Comparison of ENCODE assay signal across 13 mouse cellular contexts in the genomic region with DNA sequence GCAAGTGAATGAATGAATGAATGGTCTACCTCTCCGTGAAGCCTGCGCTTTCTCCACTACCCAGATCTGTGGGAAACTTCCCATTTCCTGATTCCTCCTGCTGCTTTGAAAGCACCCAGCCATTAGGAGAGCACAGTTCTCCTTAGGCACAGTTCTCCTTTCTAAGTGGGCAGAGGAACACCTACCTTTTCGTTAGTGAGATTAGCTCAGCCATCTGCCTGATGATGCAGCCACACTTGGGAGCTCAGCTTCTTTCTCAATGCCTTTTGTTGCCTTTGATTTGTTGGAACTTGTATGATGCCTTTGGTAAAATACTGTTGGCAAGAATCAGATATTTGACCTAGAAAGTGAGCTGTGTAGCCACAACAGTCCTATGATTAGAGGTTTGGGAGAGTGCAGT.
"Had no signal": no experiment of that assay in that cellular context is flagged by ENCODE, and none has a peak within 500 bp of the region (broad histone marks: within the 10 kb centered on the region; RNA-seq: fewer than 3 reads in every experiment).

No protein-coding gene starts in this region.

- H3K4me3 ChIP-seq: limb, embryonic 13.5 days; liver, embryonic 13.5 days; midbrain, embryonic 13.5 days; myocyte; neural tube, embryonic 15.5 days had no signal

- H3K27me3 ChIP-seq: limb, embryonic 13.5 days; liver, embryonic 13.5 days; midbrain, embryonic 13.5 days; neural tube, embryonic 15.5 days had no signal

- H3K4me2 ChIP-seq: limb, embryonic 13.5 days; liver, embryonic 13.5 days; midbrain, embryonic 13.5 days; neural tube, embryonic 15.5 days had no signal

- H3K27ac ChIP-seq: kidney, postnatal 0 days; limb, embryonic 13.5 days; liver, embryonic 13.5 days; midbrain, embryonic 13.5 days; neural tube, embryonic 15.5 days had no signal

- H3K9me3 ChIP-seq: limb, embryonic 13.5 days; liver, embryonic 13.5 days; midbrain, embryonic 13.5 days; neural tube, embryonic 15.5 days had no signal

- H3K36me3 ChIP-seq: liver, embryonic 13.5 days; midbrain, embryonic 13.5 days; neural tube, embryonic 15.5 days had no signal

- ATAC-seq: intestine, postnatal 0 days; midbrain, embryonic 13.5 days had no signal

- H3K9ac ChIP-seq: limb, embryonic 13.5 days; liver, embryonic 13.5 days; midbrain, embryonic 13.5 days; neural tube, embryonic 15.5 days had no signal

- DNase-seq: kidney, adult 9 months; kidney, postnatal 36 days; left cerebral cortex, postnatal 4 days; liver, embryonic 13.5 days; lung, adult 18-20 months; right cerebral cortex, postnatal 25 days; thymus, postnatal 14 days had no signal
